Mouse (Mus musculus): ENCODE measurements around the gene Capn8. TPM values are rescaled to one million over a fixed set of nuclear protein-coding genes. Genes with fewer than 3 reads are reported as not detected.

Gene Capn8
- total and polyA plus RNA-seq, 3 experiments: not detected

DNA sequence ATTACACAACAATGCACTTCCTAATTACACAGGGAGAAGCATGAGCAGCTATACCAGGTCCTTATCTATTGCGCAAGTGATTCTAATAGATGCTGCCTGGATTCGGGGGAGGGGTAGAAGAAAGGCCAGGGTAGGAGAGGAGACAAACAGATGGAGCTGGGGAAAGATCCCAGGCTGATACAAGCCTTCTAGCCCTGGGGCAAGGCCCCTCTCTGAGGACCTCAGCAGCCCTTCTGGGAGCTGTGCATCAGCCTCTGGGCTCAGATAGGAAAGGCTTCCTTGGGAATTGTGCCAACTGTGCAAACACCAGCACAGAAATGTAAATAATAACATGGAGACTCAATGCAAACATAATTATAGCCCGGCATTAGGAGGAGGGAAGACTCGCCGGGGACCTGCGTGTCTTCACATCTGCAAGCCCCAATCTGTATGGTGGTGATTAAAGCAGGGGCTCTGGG, 80.4 kb downstream of the Capn8 start:
- Histone ChIP-seq H3K27me3 (ENCODE audit: insufficient read depth, low read length) (no peaks in the 10 kb centered on the region), H3K9me3 (replicated peaks) (peaks cover 61% of the 10 kb centered on the region), H3K4me1 (ENCODE audit: insufficient read depth, low read depth, low read length) (no peaks in the 10 kb centered on the region), H3K4me3 (ENCODE audit: low read depth, low read length) (no peak overlapping the region), H3K36me3 (replicated peaks) (no peaks in the 10 kb centered on the region)
- DNase-seq (ENCODE audit: low spot score) (no peak), ATAC-seq (ENCODE audit: extremely low read depth, insufficient number of reproducible peaks, low FRiP score, poor library complexity, severe bottlenecking) (no peak)
- TF ChIP-seq GATA1 (IDR thresholded peaks at IDR 0.05; ENCODE audit: borderline replicate concordance, low read length) (no peak), TAL1 (conservative IDR thresholded peaks at IDR 0.05; ENCODE audit: low read depth, low read length) (no peak), GATA2 (IDR thresholded peaks at IDR 0.05; ENCODE audit: borderline replicate concordance, low read depth, low read length) (no peak), CTCF (IDR thresholded peaks at IDR 0.05; ENCODE audit: low read depth, low read length) (no peak), POLR2AphosphoS5 (IDR thresholded peaks at IDR 0.05; ENCODE audit: insufficient replicate concordance, low read depth, low read length) (no peak)

DNA sequence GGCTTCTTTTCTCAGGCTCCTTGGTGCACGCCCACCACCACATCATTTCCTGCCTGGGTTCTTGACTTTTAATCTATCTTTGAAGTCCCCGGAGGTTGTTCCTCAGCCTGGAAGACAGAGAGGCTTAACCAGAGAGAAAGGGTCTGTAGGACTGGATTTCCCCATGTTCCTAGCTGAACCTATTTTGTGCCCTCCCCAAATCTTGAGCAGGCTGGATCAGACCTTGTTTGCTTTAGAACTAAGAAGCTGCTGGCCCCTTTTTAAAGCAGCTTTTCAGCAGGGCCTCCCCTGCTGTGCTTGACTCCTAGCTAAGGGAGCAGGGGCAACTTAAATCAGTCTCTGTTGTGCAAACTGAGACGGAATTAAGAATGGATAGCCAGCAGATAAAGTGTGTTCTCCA, 82.0 kb downstream of the Capn8 start:
- H3K36me3 ChIP-seq (replicated peaks): no peaks in the 10 kb centered on the region
- no peaks in the 10 kb centered on the region for H3K4me1 ChIP-seq (ENCODE audit: insufficient read depth, low read depth, low read length)
- TF ChIP-seq POLR2AphosphoS5 (IDR thresholded peaks at IDR 0.05; ENCODE audit: insufficient replicate concordance, low read depth, low read length): no peak
- no peak for TF ChIP-seq TAL1 (conservative IDR thresholded peaks at IDR 0.05; ENCODE audit: low read depth, low read length)
- no peak for TF ChIP-seq GATA2 (IDR thresholded peaks at IDR 0.05; ENCODE audit: borderline replicate concordance, low read depth, low read length)
- TF ChIP-seq CTCF (IDR thresholded peaks at IDR 0.05; ENCODE audit: low read depth, low read length): no peak
- no peak for TF ChIP-seq GATA1 (IDR thresholded peaks at IDR 0.05; ENCODE audit: borderline replicate concordance, low read length)
- no peak overlapping the region for H3K4me3 ChIP-seq (ENCODE audit: low read depth, low read length)
- H3K27me3 ChIP-seq (ENCODE audit: insufficient read depth, low read length): no peaks in the 10 kb centered on the region
- ATAC-seq (ENCODE audit: extremely low read depth, insufficient number of reproducible peaks, low FRiP score, poor library complexity, severe bottlenecking): no peak
- peaks cover 65% of the 10 kb centered on the region for H3K9me3 ChIP-seq (replicated peaks)
- DNase-seq (ENCODE audit: low spot score): no peak

DNA sequence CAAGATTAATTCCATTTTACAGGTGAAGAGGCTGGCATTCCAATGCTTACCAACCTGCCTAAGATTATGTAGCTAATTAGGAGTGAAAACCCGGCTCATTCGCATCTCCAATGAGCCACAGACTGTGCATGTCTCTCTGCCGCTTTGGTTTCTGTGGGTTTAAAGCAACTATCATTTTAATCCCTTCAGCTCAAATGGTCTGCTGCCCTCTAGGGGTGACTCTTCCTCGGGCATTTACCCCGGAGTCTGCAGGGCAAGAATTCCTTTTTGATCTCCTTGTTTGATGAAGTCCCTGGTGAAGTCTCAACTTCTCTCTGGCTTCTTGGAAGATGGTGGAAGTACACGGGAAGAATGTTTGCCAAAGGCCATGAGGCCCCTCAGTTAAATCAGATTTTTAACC, 93.0 kb downstream of the Capn8 start:
- TF ChIP-seq CTCF (IDR thresholded peaks at IDR 0.05; ENCODE audit: low read depth, low read length) (no peak), GATA1 (IDR thresholded peaks at IDR 0.05; ENCODE audit: borderline replicate concordance, low read length) (no peak)
- Histone ChIP-seq H3K4me1 (ENCODE audit: insufficient read depth, low read depth, low read length) (no peaks in the 10 kb centered on the region), H3K9me3 (replicated peaks) (peaks cover 68% of the 10 kb centered on the region), H3K27me3 (ENCODE audit: insufficient read depth, low read length) (no peaks in the 10 kb centered on the region), H3K4me3 (ENCODE audit: low read depth, low read length) (no peak overlapping the region), H3K36me3 (replicated peaks) (no peaks in the 10 kb centered on the region)
- ATAC-seq (ENCODE audit: extremely low read depth, insufficient number of reproducible peaks, low FRiP score, poor library complexity, severe bottlenecking) (no peak), DNase-seq (ENCODE audit: low spot score) (no peak)

DNA sequence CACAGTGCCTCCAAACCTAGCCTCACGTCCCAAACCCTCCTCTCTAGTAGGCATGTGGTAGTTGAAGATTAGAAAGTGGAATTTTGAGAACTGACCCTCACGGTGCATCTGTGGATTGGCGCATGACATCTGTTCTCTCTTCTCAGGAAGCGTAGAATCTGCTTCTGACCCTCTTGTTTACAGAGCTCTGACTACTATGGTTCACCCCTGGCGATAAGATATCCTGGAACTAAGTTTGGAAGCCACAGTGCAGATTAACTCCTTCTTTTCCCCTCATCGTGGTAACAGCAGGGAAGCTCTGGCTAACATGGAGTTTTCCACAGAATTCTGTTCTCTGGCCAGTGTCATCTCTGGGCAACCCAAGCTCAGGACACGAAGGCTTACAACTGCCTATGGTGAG, 95.6 kb downstream of the Capn8 start:
- no peak for DNase-seq (ENCODE audit: low spot score)
- no peak for TF ChIP-seq GATA2 (IDR thresholded peaks at IDR 0.05; ENCODE audit: borderline replicate concordance, low read depth, low read length)
- no peak for TF ChIP-seq CTCF (IDR thresholded peaks at IDR 0.05; ENCODE audit: low read depth, low read length)
- TF ChIP-seq TAL1 (conservative IDR thresholded peaks at IDR 0.05; ENCODE audit: low read depth, low read length): no peak
- TF ChIP-seq GATA1 (IDR thresholded peaks at IDR 0.05; ENCODE audit: borderline replicate concordance, low read length): no peak
- TF ChIP-seq POLR2AphosphoS5 (IDR thresholded peaks at IDR 0.05; ENCODE audit: insufficient replicate concordance, low read depth, low read length): no peak
- ATAC-seq (ENCODE audit: extremely low read depth, insufficient number of reproducible peaks, low FRiP score, poor library complexity, severe bottlenecking): no peak
- peaks cover 72% of the 10 kb centered on the region for H3K9me3 ChIP-seq (replicated peaks)
- no peaks in the 10 kb centered on the region for H3K36me3 ChIP-seq (replicated peaks)
- no peaks in the 10 kb centered on the region for H3K27me3 ChIP-seq (ENCODE audit: insufficient read depth, low read length)
- no peak overlapping the region for H3K4me3 ChIP-seq (ENCODE audit: low read depth, low read length)
- no peaks in the 10 kb centered on the region for H3K4me1 ChIP-seq (ENCODE audit: insufficient read depth, low read depth, low read length)

DNA sequence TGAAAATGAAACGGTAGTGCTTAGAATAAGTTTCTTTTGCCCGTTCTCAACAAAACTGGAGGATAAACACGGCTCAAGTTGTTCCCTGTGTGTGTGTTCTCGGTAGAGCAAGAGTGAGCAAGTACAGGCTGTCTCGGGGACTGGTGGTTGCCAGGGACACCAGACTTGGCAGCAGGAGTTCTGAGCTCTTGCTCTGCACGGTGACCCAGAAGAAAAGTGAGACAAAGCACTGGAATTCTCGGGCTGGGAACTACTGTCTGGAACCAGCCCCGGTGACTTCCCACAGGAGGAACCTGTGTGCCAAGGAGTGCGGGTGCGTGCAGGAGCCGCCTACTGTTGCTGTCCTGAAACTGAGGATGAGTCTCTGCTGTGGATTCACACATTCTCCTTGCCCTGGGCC, 98.9 kb downstream of the Capn8 start:
- Histone ChIP-seq H3K4me1 (ENCODE audit: insufficient read depth, low read depth, low read length) (no peaks in the 10 kb centered on the region), H3K27me3 (ENCODE audit: insufficient read depth, low read length) (no peaks in the 10 kb centered on the region), H3K4me3 (ENCODE audit: low read depth, low read length) (no peak overlapping the region), H3K9me3 (replicated peaks) (peaks cover 71% of the 10 kb centered on the region), H3K36me3 (replicated peaks) (no peaks in the 10 kb centered on the region)
- no peak for DNase-seq (ENCODE audit: low spot score)
- TF ChIP-seq TAL1 (conservative IDR thresholded peaks at IDR 0.05; ENCODE audit: low read depth, low read length) (no peak), GATA1 (IDR thresholded peaks at IDR 0.05; ENCODE audit: borderline replicate concordance, low read length) (no peak), CTCF (IDR thresholded peaks at IDR 0.05; ENCODE audit: low read depth, low read length) (no peak), POLR2AphosphoS5 (IDR thresholded peaks at IDR 0.05; ENCODE audit: insufficient replicate concordance, low read depth, low read length) (no peak), GATA2 (IDR thresholded peaks at IDR 0.05; ENCODE audit: borderline replicate concordance, low read depth, low read length) (no peak)
- ATAC-seq (ENCODE audit: extremely low read depth, insufficient number of reproducible peaks, low FRiP score, poor library complexity, severe bottlenecking): no peak

DNA sequence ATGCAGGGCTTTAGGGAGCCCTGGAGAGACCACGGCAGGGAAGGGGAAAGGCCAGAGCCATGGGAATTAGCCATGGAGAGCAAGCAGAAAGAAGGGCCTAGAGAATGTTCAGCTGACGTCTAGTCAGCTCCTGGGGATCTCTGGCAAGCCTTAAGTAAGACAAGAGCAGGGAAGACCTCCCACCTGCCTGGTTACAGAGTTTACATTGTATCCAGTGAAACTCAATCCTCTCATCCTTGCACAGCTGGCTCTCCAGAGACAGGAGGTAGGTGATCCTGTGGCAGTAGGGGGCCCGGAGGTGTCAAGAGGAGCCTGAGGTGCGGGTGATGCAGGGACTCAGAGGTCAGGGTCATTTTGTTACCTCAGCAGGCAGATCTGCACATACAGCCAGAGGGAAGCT, 100.0 kb downstream of the Capn8 start:
- no peaks in the 10 kb centered on the region for H3K4me1 ChIP-seq (ENCODE audit: insufficient read depth, low read depth, low read length)
- H3K27me3 ChIP-seq (ENCODE audit: insufficient read depth, low read length): no peaks in the 10 kb centered on the region
- H3K4me3 ChIP-seq (ENCODE audit: low read depth, low read length): no peak overlapping the region
- TF ChIP-seq GATA2 (IDR thresholded peaks at IDR 0.05; ENCODE audit: borderline replicate concordance, low read depth, low read length) (no peak), CTCF (IDR thresholded peaks at IDR 0.05; ENCODE audit: low read depth, low read length) (no peak), POLR2AphosphoS5 (IDR thresholded peaks at IDR 0.05; ENCODE audit: insufficient replicate concordance, low read depth, low read length) (no peak), TAL1 (conservative IDR thresholded peaks at IDR 0.05; ENCODE audit: low read depth, low read length) (no peak), GATA1 (IDR thresholded peaks at IDR 0.05; ENCODE audit: borderline replicate concordance, low read length) (no peak)
- no peaks in the 10 kb centered on the region for H3K36me3 ChIP-seq (replicated peaks)
- no peak for DNase-seq (ENCODE audit: low spot score)
- peaks cover 76% of the 10 kb centered on the region for H3K9me3 ChIP-seq (replicated peaks)
- no peak for ATAC-seq (ENCODE audit: extremely low read depth, insufficient number of reproducible peaks, low FRiP score, poor library complexity, severe bottlenecking)

DNA sequence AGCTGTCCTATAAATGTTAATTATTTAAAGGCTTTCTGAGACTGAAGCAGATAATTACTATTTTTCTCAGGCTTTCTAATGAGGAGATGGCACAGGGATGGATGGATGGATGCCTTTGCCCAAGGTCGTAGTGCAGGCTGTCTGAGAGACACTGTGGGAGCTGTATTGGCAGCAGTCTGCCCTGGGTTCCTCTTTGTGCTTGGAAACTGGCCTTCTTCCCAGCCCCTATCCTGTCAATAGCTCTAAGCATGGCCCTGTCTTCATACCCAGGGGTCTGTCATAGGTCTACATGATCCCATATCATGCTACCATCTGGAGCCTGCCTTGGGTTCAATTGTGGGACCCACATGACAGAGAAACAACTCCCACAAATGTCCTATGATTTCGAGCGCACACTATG, 102.5 kb downstream of the Capn8 start:
- no peak for ATAC-seq (ENCODE audit: extremely low read depth, insufficient number of reproducible peaks, low FRiP score, poor library complexity, severe bottlenecking)

More for the DNA sequence above, 102.5 kb downstream of the Capn8 start:
- H3K36me3 ChIP-seq (replicated peaks): no peaks in the 10 kb centered on the region
- H3K9me3 ChIP-seq (replicated peaks): peaks cover 80% of the 10 kb centered on the region
- no peaks in the 10 kb centered on the region for H3K4me1 ChIP-seq (ENCODE audit: insufficient read depth, low read depth, low read length)
- no peak for TF ChIP-seq POLR2AphosphoS5 (IDR thresholded peaks at IDR 0.05; ENCODE audit: insufficient replicate concordance, low read depth, low read length)
- H3K4me3 ChIP-seq (ENCODE audit: low read depth, low read length): no peak overlapping the region
- H3K27me3 ChIP-seq (ENCODE audit: insufficient read depth, low read length): no peaks in the 10 kb centered on the region
- DNase-seq (ENCODE audit: low spot score): no peak
